Mouse (Mus musculus) cerebellum, adult 18-20 months (tissue): ENCODE data around the gene Tsga13.

ENCODE experiments used
- DNase-seq, 2 experiments: peaks; one replicate each; pipeline ENCODE4 v3.0.0; 2021

The Tsga13 gene

GRCm38 (mm10) chr6:30855205-30855604 lies 60.2 kb downstream of the Tsga13 start:
- DNase-seq = no peak

- peak; percentile 22 to 30 for DNase-seq
Observed at GRCm38 (mm10) chr6:30849818-30850217, 65.6 kb downstream of the Tsga13 start.
